Mouse (Mus musculus) adrenal gland, postnatal 14 days (tissue): ENCODE measurements around the gene Gm28374. TPM values are rescaled to one million over a fixed set of nuclear protein-coding genes. Genes with fewer than 3 reads are reported as not detected.

Experiments used
- microRNA-seq, 2 experiments: library from miRNA; unstranded; fragments of <30 nt; microRNA quantifications; one replicate each; pipeline ENCODE4 v1.2.0; 2021
- total RNA-seq: library from RNA; stranded (reverse); gene quantifications from 2 replicates; pipeline ENCODE4 v1.2.3, GENCODE M21; 2021

The Gm28374 gene
- total RNA-seq, 1 experiment from 2014 or later: not detected

Small RNAs within 50 kb of the gene (microRNA-seq; reads per million reads assigned to microRNA genes)
- gene Mir6988: 0.43 to 0.76 reads per million in 2 experiments

Other genes starting within 250 kb of the Gm28374 start
- gene Frmd8, start 207.0 kb downstream of the Gm28374 start, total RNA-seq: 26.0 and 34.5 TPM in 2 replicates
- gene Slc25a45, start 204.4 kb downstream of the Gm28374 start, total RNA-seq: 14.7 and 16.5 TPM in 2 replicates
- 1.4 and 1.7 TPM in 2 replicates for gene Tigd3, start 188.1 kb downstream of the Gm28374 start, total RNA-seq
- gene Dpf2, start 169.2 kb downstream of the Gm28374 start, total RNA-seq: 118 and 119 TPM in 2 replicates
- 9.6 and 9.7 TPM in 2 replicates for gene Cdc42ep2, start 157.4 kb downstream of the Gm28374 start, total RNA-seq
- gene Pola2, start 118.1 kb downstream of the Gm28374 start, total RNA-seq: 24.6 and 28.4 TPM in 2 replicates
- not detected in 2 replicates for gene Slc22a20, start 96.1 kb downstream of the Gm28374 start, total RNA-seq
- 28.5 and 41.5 TPM in 2 replicates for gene Capn1, start 66.4 kb downstream of the Gm28374 start, total RNA-seq
- gene Syvn1, start 35.7 kb downstream of the Gm28374 start, total RNA-seq: 53.2 and 54.8 TPM in 2 replicates
- gene Mrpl49, start 24.5 kb downstream of the Gm28374 start, total RNA-seq: 59.7 and 68.2 TPM in 2 replicates
- gene Fau, start 24.4 kb downstream of the Gm28374 start, total RNA-seq: 956 and 1,133 TPM in 2 replicates
- 24.9 and 25.3 TPM in 2 replicates for gene Znhit2, start 21.1 kb downstream of the Gm28374 start, total RNA-seq
- gene Tm7sf2, start 13.9 kb downstream of the Gm28374 start, total RNA-seq: 9.5 and 19.3 TPM in 2 replicates
- gene Vps51, start 5.0 kb downstream of the Gm28374 start, total RNA-seq: 44.9 and 47.9 TPM in 2 replicates
- not detected in 2 replicates for gene Tmem262, start 2.2 kb downstream of the Gm28374 start, total RNA-seq
- gene Zfpl1, start 2.7 kb upstream of the Gm28374 start, total RNA-seq: 31.0 and 33.5 TPM in 2 replicates
- gene Cdca5, start 2.7 kb upstream of the Gm28374 start, total RNA-seq: 5.5 and 5.7 TPM in 2 replicates
- gene AC131692.1, start 12.2 kb upstream of the Gm28374 start, total RNA-seq: 0.56 and 0.60 TPM in 2 replicates
- gene Naaladl1, start 23.5 kb upstream of the Gm28374 start, total RNA-seq: 0.33 TPM in 1 of 2 replicates, not detected in the other
- gene Sac3d1, start 36.4 kb upstream of the Gm28374 start, total RNA-seq: 12.9 and 15.4 TPM in 2 replicates
- 21.7 and 23.6 TPM in 2 replicates for gene Snx15, start 46.0 kb upstream of the Gm28374 start, total RNA-seq
- gene Batf2, start 58.7 kb upstream of the Gm28374 start, total RNA-seq: 0.52 and 1.5 TPM in 2 replicates
- 61.2 and 61.5 TPM in 2 replicates for gene Arl2, start 59.3 kb upstream of the Gm28374 start, total RNA-seq
- 1.0 and 1.2 TPM in 2 replicates for gene Majin, start 102.1 kb upstream of the Gm28374 start, total RNA-seq
- 19.6 and 20.2 TPM in 2 replicates for gene Gpha2, start 144.1 kb upstream of the Gm28374 start, total RNA-seq
- 64.8 and 67.0 TPM in 2 replicates for gene Ppp2r5b, start 153.6 kb upstream of the Gm28374 start, total RNA-seq
- gene Atg2a, start 159.4 kb upstream of the Gm28374 start, total RNA-seq: 27.5 and 30.6 TPM in 2 replicates
- 116 and 118 TPM in 2 replicates for gene Ehd1, start 194.5 kb upstream of the Gm28374 start, total RNA-seq
- gene Cdc42bpg, start 224.2 kb upstream of the Gm28374 start, total RNA-seq: 9.9 and 11.5 TPM in 2 replicates